Mouse (Mus musculus) gastrocnemius, postnatal 10 days (tissue): ENCODE measurements around the gene Serpina3c. TPM values are rescaled to one million over a fixed set of nuclear protein-coding genes. Genes with fewer than 3 reads are reported as not detected.
"Not testable (repeated sequence)": the region's sequence is repeated elsewhere in the genome, so short reads cannot be mapped to it uniquely, and the experiment has no call there.

Source experiments
- DNase-seq: peaks from one replicate; pipeline ENCODE4 v3.0.0; 2021; ENCODE audit warnings: mixed read lengths
- total RNA-seq, 2 experiments: library from RNA; stranded (reverse); gene quantifications; 2 replicates each; pipeline ENCODE4 v1.2.3; 2021

Serpina3c gene
- total RNA-seq, 2 experiments from 2014 or later = 1.1 to 3.0 TPM

- not testable (repeated sequence) for DNase-seq
These were observed 41.3 kb downstream of the Serpina3c start, which contains the start of gene Serpina3a for GRCm38 (mm10) chr12:104112333-104112732. Gene Serpina3a, plus strand, starts transcription at chr12:104112724.

- DNase-seq = no peak
These were observed 45.2 kb downstream of the Serpina3c start for GRCm38 (mm10) chr12:104108507-104108906.

- DNase-seq = no peak
These were observed 46.8 kb downstream of the Serpina3c start for GRCm38 (mm10) chr12:104106919-104107318.

DNA sequence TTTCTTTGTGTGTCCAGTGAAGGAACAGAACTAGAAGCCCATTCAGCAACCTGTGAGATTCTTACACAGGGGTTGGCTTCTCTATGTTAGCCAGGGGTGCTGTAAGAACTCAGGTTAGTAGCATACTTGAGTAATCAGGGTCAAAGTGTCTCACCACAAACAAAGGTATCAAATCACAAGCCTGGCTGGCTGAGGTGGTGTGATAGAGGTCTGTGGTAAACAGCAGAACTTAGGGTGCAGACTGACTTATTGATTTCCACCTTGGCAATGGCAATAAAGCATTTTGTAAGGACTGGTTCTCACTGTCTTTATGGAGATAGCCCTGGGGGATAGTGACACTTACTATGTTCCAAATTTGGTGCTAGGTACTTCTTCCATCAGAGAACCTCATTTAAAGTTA lies 47.8 kb downstream of the Serpina3c start:
- no peak for DNase-seq

GRCm38 (mm10) chr12:104100768-104101167 lies 52.9 kb downstream of the Serpina3c start, which contains the start of gene Serpina5:
Gene Serpina5, plus strand, starts transcription at chr12:104101113.
- DNase-seq = no peak

Other genes starting within 250 kb of the Serpina3c start
- 1 to 10 TPM in 1 of 2 experiments, not detected in 1; 2.1 TPM for gene Serpina1c, start 249.0 kb downstream of the Serpina3c start, total RNA-seq
- gene Serpina1e, start 194.9 kb downstream of the Serpina3c start, total RNA-seq = under 1 TPM in 1 of 2 experiments, not detected in 1; 0.93 TPM
- not detected for gene Serpina11, start 163.9 kb downstream of the Serpina3c start, total RNA-seq
- not detected for gene Serpina9, start 140.1 kb downstream of the Serpina3c start, total RNA-seq
- not detected for gene Serpina12, start 109.4 kb downstream of the Serpina3c start, total RNA-seq
- not detected for gene Serpina5, start 52.8 kb downstream of the Serpina3c start, total RNA-seq
- not detected for gene Serpina3a, start 41.1 kb downstream of the Serpina3c start, total RNA-seq
- gene Serpina3b, start 25.9 kb downstream of the Serpina3c start, total RNA-seq = not detected
- under 1 TPM in 1 of 2 experiments, not detected in 1; 0.16 TPM for gene Serpina3f, start 60.7 kb upstream of the Serpina3c start, total RNA-seq
- under 1 TPM in 1 of 2 experiments, not detected in 1; 0.38 TPM for gene Serpina3g, start 82.4 kb upstream of the Serpina3c start, total RNA-seq
- gene Serpina3i, start 109.3 kb upstream of the Serpina3c start, total RNA-seq = under 1 TPM in 1 of 2 experiments, not detected in 1; 0.77 TPM
- gene Serpina3j, start 160.7 kb upstream of the Serpina3c start, total RNA-seq = not detected
- under 1 TPM in 1 of 2 experiments, not detected in 1; 0.59 TPM for gene Serpina3k, start 184.6 kb upstream of the Serpina3c start, total RNA-seq
- gene Serpina3m, start 184.6 kb upstream of the Serpina3c start, total RNA-seq = under 1 TPM; 0.21 to 0.23 TPM